Mouse (Mus musculus) thymus, adult 2 months (tissue): ENCODE measurements around the gene 2310022A10Rik. TPM values are rescaled to one million over a fixed set of nuclear protein-coding genes. Genes with fewer than 3 reads are reported as not detected.
"Not testable (repeated sequence)": the region's sequence is repeated elsewhere in the genome, so short reads cannot be mapped to it uniquely, and the experiment has no call there.

Experiments used
- DNase-seq: peaks from one replicate; pipeline ENCODE4 v3.0.0; 2021
- H3K27ac ChIP-seq: fragments of 200-500 bp; 2 replicates; pipeline ENCODE4 v1.5.1; 2012; ENCODE audit warnings: low read length, control low read depth; ENCODE audit not compliant: control insufficient read depth, insufficient read depth
- H3K27me3 ChIP-seq: fragments of 200-500 bp; 2 replicates; pipeline ENCODE4 v1.6.1; 2012; ENCODE audit warnings: mild to moderate bottlenecking, low read length, moderate library complexity, mixed read lengths; ENCODE audit not compliant: control insufficient read depth, insufficient read depth
- H3K36me3 ChIP-seq: fragments of 200-500 bp; 2 replicates; pipeline ENCODE4 v1.6.1; 2012; ENCODE audit warnings: mild to moderate bottlenecking, low read length, moderate library complexity; ENCODE audit not compliant: control insufficient read depth, insufficient read depth
- H3K4me1 ChIP-seq: fragments of 200-500 bp; replicated peaks from 2 replicates; pipeline ENCODE4 v1.6.1; 2012; ENCODE audit warnings: low read length; ENCODE audit not compliant: control insufficient read depth, insufficient read depth
- H3K4me3 ChIP-seq: fragments of 200-500 bp; 2 replicates; pipeline ENCODE4 v1.5.1; 2012; ENCODE audit warnings: mild to moderate bottlenecking, low read length, control low read depth, moderate library complexity; ENCODE audit not compliant: control insufficient read depth, insufficient read depth
- CTCF ChIP-seq: fragments of 200-500 bp; IDR thresholded peaks from 2 replicates; pipeline ENCODE4 v1.5.1; 2012; ENCODE audit warnings: mild to moderate bottlenecking, control low read depth, low read length, moderate library complexity, borderline replicate concordance; ENCODE audit not compliant: control insufficient read depth, poor library complexity, insufficient read depth; ENCODE audit errors: extremely low read depth
- POLR2A ChIP-seq: fragments of 200-500 bp; IDR thresholded peaks from 2 replicates; pipeline ENCODE4 v1.6.1; 2012; ENCODE audit warnings: mild to moderate bottlenecking, low read length, control low read depth, moderate library complexity; ENCODE audit not compliant: control insufficient read depth, poor library complexity, insufficient read depth; ENCODE audit errors: extremely low read depth
- WGBS: fragments of 180-500 bp; shearing (Covaris S2); methylation state at CpG from one replicate; pipeline ENCODE4 v1.1.7; 2018; 5-methylcytosine and 5-hydroxymethylcytosine counted together
- polyA plus RNA-seq: library from polyadenylated mRNA; depleted of rRNA; stranded (reverse); fragments of >200 nt; gene quantifications from 2 replicates; pipeline ENCODE4 v1.2.3, GENCODE M21; 2012; rRNA removed

The 2310022A10Rik gene
- polyA plus RNA-seq, 1 experiment = 58.1 TPM

- Histone ChIP-seq H3K36me3 (peaks cover 67% of the 10 kb centered on the region), H3K4me1 (no peaks in the 10 kb centered on the region), H3K27ac (no peak overlapping the region), H3K4me3 (no peak overlapping the region), H3K27me3 (no peaks in the 10 kb centered on the region)
- WGBS = 96% methylated on average over 1 of the region's 1 CpGs
- DNase-seq = no peak
- TF ChIP-seq POLR2A (no peak), CTCF (no peak)
These were observed 69.2 kb downstream of the 2310022A10Rik start for GRCm38 (mm10) chr7:27622234-27622633.

DNA sequence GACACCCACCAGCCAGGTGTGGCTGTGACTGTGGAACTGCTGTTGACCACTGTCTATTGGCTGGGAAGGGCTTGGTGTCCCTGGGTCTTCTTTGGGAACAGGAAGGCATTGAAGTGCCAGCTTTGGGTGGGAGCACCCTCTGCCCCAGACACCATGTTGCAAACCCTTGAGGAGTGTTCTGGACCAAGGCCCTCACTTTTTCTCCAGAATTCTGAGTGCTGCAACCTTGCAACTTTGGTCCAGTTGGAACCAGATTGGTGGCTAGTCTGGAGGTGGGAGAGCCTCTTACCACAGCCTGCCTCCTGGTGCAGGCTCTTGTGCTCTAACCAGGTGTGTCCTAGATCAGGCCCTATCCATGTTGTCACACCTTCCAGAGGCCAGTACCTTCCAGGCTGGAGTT is 71.9 kb downstream of the 2310022A10Rik start:
- Histone ChIP-seq H3K36me3 (peaks cover 65% of the 10 kb centered on the region), H3K27me3 (no peaks in the 10 kb centered on the region), H3K4me1 (no peaks in the 10 kb centered on the region), H3K27ac (no peak overlapping the region), H3K4me3 (no peak overlapping the region)
- DNase-seq = no peak
- TF ChIP-seq CTCF (no peak), POLR2A (no peak)

- WGBS = 99% methylated on average over 7 of the region's 7 CpGs
- H3K36me3 ChIP-seq = peaks cover 59% of the 10 kb centered on the region
These were observed 74.7 kb downstream of the 2310022A10Rik start for GRCm38 (mm10) chr7:27627707-27628106.

DNA sequence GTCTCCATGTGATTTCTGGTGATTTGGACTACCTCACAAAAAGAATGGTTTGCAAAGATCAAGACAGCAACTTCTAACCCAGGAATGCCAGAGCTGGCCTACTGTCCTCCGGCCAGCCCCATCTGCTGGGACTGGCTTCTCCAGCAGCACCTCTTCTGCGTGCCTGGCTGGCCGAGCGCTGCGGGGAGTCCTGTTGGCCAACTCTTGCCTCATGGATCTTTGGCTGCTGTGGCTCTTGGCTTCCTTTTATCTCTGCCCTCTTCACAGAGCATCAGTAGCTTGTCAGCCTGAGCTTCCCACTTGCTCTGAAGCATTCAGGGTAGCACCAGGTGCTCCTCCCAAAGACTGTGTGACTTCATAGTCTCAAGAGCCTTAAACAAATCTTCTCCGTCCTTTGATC is 75.2 kb downstream of the 2310022A10Rik start:
- DNase-seq = no peak
- Histone ChIP-seq H3K4me3 (no peak overlapping the region), H3K27ac (no peak overlapping the region), H3K4me1 (no peaks in the 10 kb centered on the region), H3K36me3 (peaks cover 64% of the 10 kb centered on the region), H3K27me3 (no peaks in the 10 kb centered on the region)
- 97% methylated on average over 6 of the region's 6 CpGs for WGBS
- TF ChIP-seq POLR2A = no peak
- TF ChIP-seq CTCF = no peak

More at GRCm38 (mm10) chr7:27627707-27628106, 74.7 kb downstream of the 2310022A10Rik start:
- H3K27me3 ChIP-seq = no peaks in the 10 kb centered on the region
- no peak overlapping the region for H3K4me3 ChIP-seq
- no peak for TF ChIP-seq CTCF
- TF ChIP-seq POLR2A = no peak
- DNase-seq = no peak
- H3K27ac ChIP-seq = no peak overlapping the region
- no peaks in the 10 kb centered on the region for H3K4me1 ChIP-seq

GRCm38 (mm10) chr7:27628816-27629215 is 75.8 kb downstream of the 2310022A10Rik start:
- not testable (repeated sequence) for H3K4me1 ChIP-seq, H3K27ac ChIP-seq, DNase-seq, H3K27me3 ChIP-seq, H3K4me3 ChIP-seq
- WGBS = 96% methylated on average over 7 of the region's 7 CpGs
- H3K36me3 ChIP-seq = peaks cover 68% of the 10 kb centered on the region

GRCm38 (mm10) chr7:27631439-27631838 is 78.4 kb downstream of the 2310022A10Rik start:
- no peaks in the 10 kb centered on the region for H3K4me1 ChIP-seq
- no peaks in the 10 kb centered on the region for H3K27me3 ChIP-seq
- 97% methylated on average over 4 of the region's 4 CpGs for WGBS
- no peak overlapping the region for H3K4me3 ChIP-seq
- no peak for TF ChIP-seq CTCF
- TF ChIP-seq POLR2A = no peak
- no peak for DNase-seq
- no peak overlapping the region for H3K27ac ChIP-seq
- H3K36me3 ChIP-seq = peaks cover 61% of the 10 kb centered on the region

Other genes starting within 250 kb of the 2310022A10Rik start
- 48.3 and 77.5 TPM in 2 replicates for gene Ltbp4, start 215.5 kb upstream of the 2310022A10Rik start, polyA plus RNA-seq
- 203 and 206 TPM in 2 replicates for gene Shkbp1, start 197.2 kb upstream of the 2310022A10Rik start, polyA plus RNA-seq
- not detected in 2 replicates for gene Gm20479, start 195.8 kb upstream of the 2310022A10Rik start, polyA plus RNA-seq
- 0.13 TPM in 2 replicates for gene Sptbn4, start 105.5 kb upstream of the 2310022A10Rik start, polyA plus RNA-seq
- gene Blvrb, start 105.3 kb upstream of the 2310022A10Rik start, polyA plus RNA-seq = 40.9 and 50.8 TPM in 2 replicates
- gene Sertad3, start 79.5 kb upstream of the 2310022A10Rik start, polyA plus RNA-seq = 25.8 and 26.7 TPM in 2 replicates
- 44.9 and 46.4 TPM in 2 replicates for gene Sertad1, start 66.3 kb upstream of the 2310022A10Rik start, polyA plus RNA-seq
- gene Prx, start 53.9 kb upstream of the 2310022A10Rik start, polyA plus RNA-seq = 2.0 and 2.4 TPM in 2 replicates
- gene Hipk4, start 30.0 kb upstream of the 2310022A10Rik start, polyA plus RNA-seq = 1.1 and 1.3 TPM in 2 replicates
- 456 and 516 TPM in 2 replicates for gene Pld3, start within 50 bp of the 2310022A10Rik start, polyA plus RNA-seq
- 133 and 139 TPM in 2 replicates for gene Akt2, start 38.3 kb downstream of the 2310022A10Rik start, polyA plus RNA-seq
- 0.05 TPM in 1 of 2 replicates, not detected in the other for gene Ttc9b, start 100.7 kb downstream of the 2310022A10Rik start, polyA plus RNA-seq
- 24.7 and 30.0 TPM in 2 replicates for gene Map3k10, start 121.4 kb downstream of the 2310022A10Rik start, polyA plus RNA-seq
- 0.77 and 0.92 TPM in 2 replicates for gene Zfp607b, start 136.1 kb downstream of the 2310022A10Rik start, polyA plus RNA-seq
- 2.5 and 2.6 TPM in 2 replicates for gene Zfp60, start 178.2 kb downstream of the 2310022A10Rik start, polyA plus RNA-seq